Mouse (Mus musculus): ENCODE measurements around the gene Pmp22.

Gene Pmp22

GRCm38 (mm10) chr11:63128784-63129183, at the start of gene Pmp22:
Pmp22 (plus strand) TSS chr11:63128982.
- no peak for ATAC-seq (ENCODE audit: insufficient number of reproducible peaks, low FRiP score, low TSS enrichment)

GRCm38 (mm10) chr11:63084536-63084935, 44.2 kb upstream of the Pmp22 start:
- ATAC-seq (ENCODE audit: insufficient number of reproducible peaks, low FRiP score, low TSS enrichment): no peak

GRCm38 (mm10) chr11:63088672-63089071, 40.1 kb upstream of the Pmp22 start:
- ATAC-seq (ENCODE audit: insufficient number of reproducible peaks, low FRiP score, low TSS enrichment): no peak

- no peak for ATAC-seq (ENCODE audit: insufficient number of reproducible peaks, low FRiP score, low TSS enrichment)
Observed at GRCm38 (mm10) chr11:63090210-63090609, 38.6 kb upstream of the Pmp22 start.

GRCm38 (mm10) chr11:63090986-63091385, 37.8 kb upstream of the Pmp22 start:
- no peak for ATAC-seq (ENCODE audit: insufficient number of reproducible peaks, low FRiP score, low TSS enrichment)

GRCm38 (mm10) chr11:63092271-63092670, 36.5 kb upstream of the Pmp22 start:
- ATAC-seq (ENCODE audit: insufficient number of reproducible peaks, low FRiP score, low TSS enrichment): no peak

GRCm38 (mm10) chr11:63093601-63094000, 35.2 kb upstream of the Pmp22 start:
- ATAC-seq (ENCODE audit: insufficient number of reproducible peaks, low FRiP score, low TSS enrichment): no peak

GRCm38 (mm10) chr11:63094496-63094895, 34.3 kb upstream of the Pmp22 start:
- no peak for ATAC-seq (ENCODE audit: insufficient number of reproducible peaks, low FRiP score, low TSS enrichment)

- no peak for ATAC-seq (ENCODE audit: insufficient number of reproducible peaks, low FRiP score, low TSS enrichment)
Observed at GRCm38 (mm10) chr11:63098016-63098415, 30.8 kb upstream of the Pmp22 start.

GRCm38 (mm10) chr11:63099390-63099789, 29.4 kb upstream of the Pmp22 start:
- ATAC-seq (ENCODE audit: insufficient number of reproducible peaks, low FRiP score, low TSS enrichment): no peak

GRCm38 (mm10) chr11:63103256-63103655, 25.5 kb upstream of the Pmp22 start:
- no peak for ATAC-seq (ENCODE audit: insufficient number of reproducible peaks, low FRiP score, low TSS enrichment)

GRCm38 (mm10) chr11:63104026-63104425, 24.8 kb upstream of the Pmp22 start:
- no peak for ATAC-seq (ENCODE audit: insufficient number of reproducible peaks, low FRiP score, low TSS enrichment)

- no peak for ATAC-seq (ENCODE audit: insufficient number of reproducible peaks, low FRiP score, low TSS enrichment)
Observed at GRCm38 (mm10) chr11:63109230-63109775, 19.5 kb upstream of the Pmp22 start.

GRCm38 (mm10) chr11:63110329-63110728, 18.5 kb upstream of the Pmp22 start:
- ATAC-seq (ENCODE audit: insufficient number of reproducible peaks, low FRiP score, low TSS enrichment): no peak

GRCm38 (mm10) chr11:63114807-63115641, 13.8 kb upstream of the Pmp22 start:
- ATAC-seq (ENCODE audit: insufficient number of reproducible peaks, low FRiP score, low TSS enrichment): no peak

GRCm38 (mm10) chr11:63116652-63117051, 12.1 kb upstream of the Pmp22 start:
- no peak for ATAC-seq (ENCODE audit: insufficient number of reproducible peaks, low FRiP score, low TSS enrichment)

GRCm38 (mm10) chr11:63117266-63117665, 11.5 kb upstream of the Pmp22 start:
- no peak for ATAC-seq (ENCODE audit: insufficient number of reproducible peaks, low FRiP score, low TSS enrichment)

- no peak for ATAC-seq (ENCODE audit: insufficient number of reproducible peaks, low FRiP score, low TSS enrichment)
Observed at GRCm38 (mm10) chr11:63119791-63120190, 9.0 kb upstream of the Pmp22 start.

- no peak for ATAC-seq (ENCODE audit: insufficient number of reproducible peaks, low FRiP score, low TSS enrichment)
Observed at GRCm38 (mm10) chr11:63122249-63122648, 6.5 kb upstream of the Pmp22 start.

- ATAC-seq (ENCODE audit: insufficient number of reproducible peaks, low FRiP score, low TSS enrichment): no peak
Observed at GRCm38 (mm10) chr11:63122776-63123350, 5.9 kb upstream of the Pmp22 start.

GRCm38 (mm10) chr11:63124316-63124715, 4.5 kb upstream of the Pmp22 start:
- no peak for ATAC-seq (ENCODE audit: insufficient number of reproducible peaks, low FRiP score, low TSS enrichment)
